Mouse (Mus musculus): Measurements from ENCODE around the gene 1700016K19Rik.

DNA sequence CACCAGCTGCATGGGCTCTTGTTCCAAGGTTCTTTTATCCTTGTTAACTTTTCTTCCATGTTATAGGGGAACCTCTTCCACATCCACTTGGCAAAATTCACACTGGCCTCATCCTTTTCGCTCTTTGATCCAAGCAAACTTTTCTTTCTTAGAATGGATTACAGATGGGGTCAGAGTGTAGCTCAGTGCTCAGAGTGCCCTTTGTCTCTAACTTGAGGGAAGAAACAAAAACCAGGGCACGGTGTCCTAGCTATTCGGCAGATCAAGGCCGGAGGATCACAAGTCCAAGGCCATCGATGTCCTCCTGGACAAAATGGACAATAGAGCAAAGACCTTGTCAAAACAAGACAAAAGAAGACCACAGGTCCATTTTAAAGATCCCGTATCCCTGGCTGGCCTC lies 31.0 kb upstream of the 1700016K19Rik start:
- TF ChIP-seq POLR2A (IDR thresholded peaks at IDR 0.05; ENCODE audit: borderline replicate concordance, insufficient read depth, low read length) (no peak), CTCF (IDR thresholded peaks at IDR 0.05; ENCODE audit: borderline replicate concordance, insufficient read depth, low read depth, low read length) (no peak)

Measured in cerebellum, adult 2 months (tissue).